Mouse (Mus musculus) olfactory bulb, adult 2 months (tissue): ENCODE results near the gene Pik3ip1. TPM values are rescaled to one million over a fixed set of nuclear protein-coding genes. Genes with fewer than 3 reads are reported as not detected.

Experiments used
- H3K27ac ChIP-seq: fragments of 200-500 bp; 2 replicates; pipeline ENCODE4 v1.5.1; 2012; ENCODE audit warnings: low read depth, low read length; ENCODE audit not compliant: insufficient read depth
- H3K4me1 ChIP-seq: fragments of 200-500 bp; 2 replicates; pipeline ENCODE4 v1.6.1; 2012; ENCODE audit warnings: low read length; ENCODE audit not compliant: control insufficient read depth, insufficient read depth
- H3K4me3 ChIP-seq: fragments of 200-500 bp; 2 replicates; pipeline ENCODE4 v1.5.1; 2012; ENCODE audit warnings: mild to moderate bottlenecking, low read depth, low read length, moderate library complexity; ENCODE audit not compliant: insufficient read depth
- CTCF ChIP-seq: fragments of 200-500 bp; IDR thresholded peaks from 2 replicates; pipeline ENCODE4 v1.5.1; 2012; ENCODE audit warnings: low read depth, mild to moderate bottlenecking, low read length, moderate library complexity; ENCODE audit not compliant: insufficient read depth
- POLR2A ChIP-seq: fragments of 200-500 bp; IDR thresholded peaks from 2 replicates; pipeline ENCODE4 v1.6.1; 2012; ENCODE audit warnings: mild to moderate bottlenecking, low read depth, low read length, moderate library complexity; ENCODE audit not compliant: insufficient read depth
- WGBS: fragments of 180-500 bp; shearing (Covaris S2); methylation state at CpG from one replicate; pipeline ENCODE4 v1.1.7; 2018; 5-methylcytosine and 5-hydroxymethylcytosine counted together
- polyA plus RNA-seq: library from polyadenylated mRNA; stranded (reverse); fragments of >200 nt; gene quantifications from 2 replicates; pipeline ENCODE4 v1.2.4, GENCODE M21; 2012; ENCODE audit warnings: low replicate concordance; ENCODE audit not compliant: missing spikeins, insufficient read depth, insufficient read length

Gene Pik3ip1
- polyA plus RNA-seq, 1 experiment: not detected

GRCm38 (mm10) chr11:3289803-3290639, 40.2 kb upstream of the Pik3ip1 start:
- under 1% methylated on average over 90 of the region's 92 CpGs for WGBS
- Histone ChIP-seq H3K4me1 (peaks cover 45% of the 10 kb centered on the region), H3K27ac (peak overlapping the region; percentile 99), H3K4me3 (peak overlapping the region; percentile 91)
- TF ChIP-seq POLR2A (peak; percentile 93), CTCF (peak; percentile 96)

GRCm38 (mm10) chr11:3290640-3291310, 39.4 kb upstream of the Pik3ip1 start:
- Histone ChIP-seq H3K27ac (peak overlapping the region; percentile 11), H3K4me3 (peak overlapping the region; percentile 91), H3K4me1 (peaks cover 51% of the 10 kb centered on the region)
- 1% methylated on average over 50 of the region's 50 CpGs for WGBS
- TF ChIP-seq CTCF (no peak), POLR2A (0 out of 2 replicates have a peak, but pooled peaks have one; percentile 5)

GRCm38 (mm10) chr11:3291311-3292061, 38.7 kb upstream of the Pik3ip1 start:
- Histone ChIP-seq H3K4me3 (peak overlapping the region; percentile 91), H3K4me1 (peaks cover 54% of the 10 kb centered on the region), H3K27ac (peak overlapping the region; percentile 11; the same call in 1 of the 2 replicates)
- TF ChIP-seq POLR2A (no peak), CTCF (no peak)
- WGBS: 3% methylated on average over 26 of the region's 26 CpGs

- TF ChIP-seq CTCF: no peak
- no peak for TF ChIP-seq POLR2A
- H3K27ac ChIP-seq: peak overlapping the region; percentile 11; the same call in 1 of the 2 replicates
- H3K4me1 ChIP-seq: peaks cover 54% of the 10 kb centered on the region
- H3K4me3 ChIP-seq: peak overlapping the region; percentile 91
- WGBS: 1% methylated on average over 8 of the region's 8 CpGs
Observed at GRCm38 (mm10) chr11:3292062-3292421, 38.2 kb upstream of the Pik3ip1 start.

- Histone ChIP-seq H3K4me3 (peak overlapping the region; percentile 91), H3K4me1 (peaks cover 54% of the 10 kb centered on the region), H3K27ac (peak overlapping the region; percentile 17; the same call in 1 of the 2 replicates)
- no peak for TF ChIP-seq CTCF
- 4% methylated on average over 8 of the region's 8 CpGs for WGBS
Observed at GRCm38 (mm10) chr11:3292711-3293249, 37.4 kb upstream of the Pik3ip1 start.

- TF ChIP-seq POLR2A: no peak
- TF ChIP-seq CTCF: no peak
- Histone ChIP-seq H3K27ac (peak overlapping the region; percentile 17; the same call in 1 of the 2 replicates), H3K4me1 (peaks cover 57% of the 10 kb centered on the region), H3K4me3 (peak overlapping the region; percentile 91)
- WGBS: 22% methylated on average over 4 of the region's 4 CpGs
Observed at GRCm38 (mm10) chr11:3293361-3293760, 36.8 kb upstream of the Pik3ip1 start.

GRCm38 (mm10) chr11:3294641-3295040, 35.6 kb upstream of the Pik3ip1 start:
- H3K4me1 ChIP-seq: peaks cover 51% of the 10 kb centered on the region
- 88% methylated on average over 2 of the region's 2 CpGs for whole genome bisulfite sequencing
- H3K27ac ChIP-seq: no peak overlapping the region
- H3K4me3 ChIP-seq: no peak overlapping the region
- TF ChIP-seq CTCF: no peak
- TF ChIP-seq POLR2A: no peak

- no peak overlapping the region for H3K4me3 ChIP-seq
- WGBS: 28% methylated on average over 5 of the region's 5 CpGs
- no peak overlapping the region for H3K27ac ChIP-seq
- TF ChIP-seq CTCF (no peak), POLR2A (no peak)
- H3K4me1 ChIP-seq: peaks cover 46% of the 10 kb centered on the region
Observed at GRCm38 (mm10) chr11:3296056-3296455, 34.1 kb upstream of the Pik3ip1 start.
